Mouse (Mus musculus) splenic B cell, adult 2 months (primary cell): ENCODE measurements around the gene Pld6.

Source experiments
- DNase-seq: peaks from one replicate; pipeline ENCODE4 v3.0.0-alpha.2; 2011; ENCODE audit warnings: low read depth, low spot score
- H3K27me3 ChIP-seq: 2 replicates; pipeline ENCODE4 v1.6.1; 2012; ENCODE audit warnings: mild to moderate bottlenecking, low read length, moderate library complexity, mixed read lengths; ENCODE audit not compliant: control insufficient read depth, poor library complexity, insufficient read depth, severe bottlenecking
- H3K36me3 ChIP-seq: 2 replicates; pipeline ENCODE4 v1.6.1; 2012; ENCODE audit warnings: mild to moderate bottlenecking, low read length, moderate library complexity, mixed read lengths; ENCODE audit not compliant: control insufficient read depth, poor library complexity, insufficient read depth, severe bottlenecking

Pld6 gene

GRCm38 (mm10) chr11:59787199-59787781 is at the start of gene Pld6:
Gene Pld6, minus strand, starts transcription at chr11:59787645.
- Histone ChIP-seq H3K36me3 (peaks cover 8% of the 10 kb centered on the region; the same call in 1 of the 2 replicates), H3K27me3 (no peaks in the 10 kb centered on the region)
- DNase-seq: peak; percentile 53

- no peaks in the 10 kb centered on the region for H3K27me3 ChIP-seq
- no peak for DNase-seq
- H3K36me3 ChIP-seq: peaks cover 22% of the 10 kb centered on the region
Observed at GRCm38 (mm10) chr11:59821625-59822024, 34.2 kb upstream of the Pld6 start.

- peaks cover 11% of the 10 kb centered on the region for H3K36me3 ChIP-seq
- no peak for DNase-seq
Observed at GRCm38 (mm10) chr11:59817916-59818315, 30.5 kb upstream of the Pld6 start.

GRCm38 (mm10) chr11:59815482-59816065 is 28.1 kb upstream of the Pld6 start:
- Histone ChIP-seq H3K27me3 (no peaks in the 10 kb centered on the region), H3K36me3 (peaks cover 8% of the 10 kb centered on the region)
- DNase-seq: no peak

More at GRCm38 (mm10) chr11:59817916-59818315, 30.5 kb upstream of the Pld6 start:
- H3K27me3 ChIP-seq: no peaks in the 10 kb centered on the region

- no peaks in the 10 kb centered on the region for H3K27me3 ChIP-seq
- DNase-seq: no peak
- peaks cover 8% of the 10 kb centered on the region for H3K36me3 ChIP-seq
Observed at GRCm38 (mm10) chr11:59814936-59815335, 27.5 kb upstream of the Pld6 start.

- Histone ChIP-seq H3K36me3 (peaks cover 5% of the 10 kb centered on the region), H3K27me3 (no peaks in the 10 kb centered on the region)
- no peak for DNase-seq
Observed at GRCm38 (mm10) chr11:59814311-59814710, 26.9 kb upstream of the Pld6 start.

GRCm38 (mm10) chr11:59813276-59813675 is 25.8 kb upstream of the Pld6 start:
- Histone ChIP-seq H3K27me3 (no peaks in the 10 kb centered on the region), H3K36me3 (peaks cover 1% of the 10 kb centered on the region)
- no peak for DNase-seq

- Histone ChIP-seq H3K27me3 (no peaks in the 10 kb centered on the region), H3K36me3 (peaks cover 1% of the 10 kb centered on the region)
- no peak for DNase-seq
Observed at GRCm38 (mm10) chr11:59811211-59811610, 23.8 kb upstream of the Pld6 start.

- Histone ChIP-seq H3K27me3 (no peaks in the 10 kb centered on the region), H3K36me3 (peaks cover 1% of the 10 kb centered on the region)
- DNase-seq: no peak
Observed at GRCm38 (mm10) chr11:59810480-59811158, 23.2 kb upstream of the Pld6 start.

- Histone ChIP-seq H3K36me3 (peaks cover 1% of the 10 kb centered on the region), H3K27me3 (no peaks in the 10 kb centered on the region)
- DNase-seq: peak; percentile 92
Observed at GRCm38 (mm10) chr11:59809670-59810474, 22.4 kb upstream of the Pld6 start, which contains the start of gene Flcn. Gene Flcn, minus strand, starts transcription at chr11:59810016.

GRCm38 (mm10) chr11:59809071-59809669 is 21.7 kb upstream of the Pld6 start:
- no peaks in the 10 kb centered on the region for H3K27me3 ChIP-seq
- peak; percentile 83 for DNase-seq
- H3K36me3 ChIP-seq: peaks cover 3% of the 10 kb centered on the region

- Histone ChIP-seq H3K27me3 (no peaks in the 10 kb centered on the region), H3K36me3 (peaks cover 5% of the 10 kb centered on the region)
- no peak for DNase-seq
Observed at GRCm38 (mm10) chr11:59808170-59808960, 20.9 kb upstream of the Pld6 start.

GRCm38 (mm10) chr11:59805656-59806055 is 18.2 kb upstream of the Pld6 start:
- Histone ChIP-seq H3K27me3 (no peaks in the 10 kb centered on the region), H3K36me3 (peaks cover 13% of the 10 kb centered on the region)
- DNase-seq: no peak

GRCm38 (mm10) chr11:59805256-59805655 is 17.8 kb upstream of the Pld6 start:
- no peak for DNase-seq
- Histone ChIP-seq H3K36me3 (peaks cover 16% of the 10 kb centered on the region), H3K27me3 (no peaks in the 10 kb centered on the region)
